Mouse (Mus musculus): Measurements from ENCODE around the gene Mup9. TPM values are rescaled to one million over a fixed set of nuclear protein-coding genes. Genes with fewer than 3 reads are reported as not detected.
"Not testable (repeated sequence)": the region's sequence is repeated elsewhere in the genome, so short reads cannot be mapped to it uniquely, and the experiment has no call there.

Mup9 gene
- not detected for total RNA-seq (2022)

DNA sequence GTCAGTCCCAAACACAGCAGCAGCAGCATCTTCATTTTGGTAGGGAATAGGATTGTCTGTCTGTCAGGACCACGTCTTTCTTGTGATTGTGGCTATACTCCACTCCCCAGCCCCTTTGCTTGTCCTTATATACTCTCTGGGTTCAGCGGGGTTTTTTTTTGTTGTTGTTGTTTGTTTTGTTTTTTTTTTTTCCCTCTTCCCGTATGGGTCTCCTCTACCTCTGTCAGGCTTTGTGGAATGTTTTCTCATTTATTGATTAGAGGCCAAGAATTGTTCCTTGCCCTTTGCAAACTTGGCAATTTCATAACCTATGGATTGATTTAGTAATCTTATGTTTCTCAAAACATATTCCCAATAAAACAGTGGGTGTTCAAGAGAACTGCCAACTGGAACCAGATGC lies at the start of gene Mup9:
Gene Mup9, minus strand, starts transcription at position 101 of the 400 bp plus-strand sequence.
- not testable (repeated sequence) for DNase-seq (ENCODE audit: low spot score)

Other genes starting within 250 kb of the Mup9 start
- gene Mup8, start 199.4 kb downstream of the Mup9 start, total RNA-seq (2022) = not detected
- gene Mup1, start 80.0 kb upstream of the Mup9 start, total RNA-seq (2022) = not detected
- not detected for gene Mup10, start 160.2 kb upstream of the Mup9 start, total RNA-seq (2022)
- gene Mup11, start 240.5 kb upstream of the Mup9 start, total RNA-seq (2022) = not detected

Data from heart, adult 8-10 months (tissue).